Mouse (Mus musculus) fibroblast of lung, adult 2 months (primary cell): Measurements from ENCODE around the gene 6430628N08Rik.
A peak's percentile ranks its signal among the peaks of the same experiment; 100 is the strongest.

Experiments used
- DNase-seq: peaks from one replicate; pipeline ENCODE4 v3.0.0-alpha.2; 2011; ENCODE audit warnings: low read depth

6430628N08Rik gene

GRCm38 (mm10) chr4:115890553-115890952 is at the start of gene 6430628N08Rik:
TSS of gene 6430628N08Rik (plus strand) at chr4:115890665.
- no peak for DNase-seq

GRCm38 (mm10) chr4:115840842-115841241 is 49.6 kb upstream of the 6430628N08Rik start:
- no peak for DNase-seq

- peak; percentile 13 for DNase-seq
Observed at GRCm38 (mm10) chr4:115846656-115847055, 43.8 kb upstream of the 6430628N08Rik start.

GRCm38 (mm10) chr4:115847377-115847776 is 43.1 kb upstream of the 6430628N08Rik start:
- DNase-seq, result peak; percentile 28

GRCm38 (mm10) chr4:115848083-115848482 is 42.4 kb upstream of the 6430628N08Rik start:
- DNase-seq, result no peak

GRCm38 (mm10) chr4:115848990-115849677 is 41.3 kb upstream of the 6430628N08Rik start:
- no peak for DNase-seq

- DNase-seq, result no peak
Observed at GRCm38 (mm10) chr4:115850111-115850510, 40.4 kb upstream of the 6430628N08Rik start.

- no peak for DNase-seq
Observed at GRCm38 (mm10) chr4:115850631-115851030, 39.8 kb upstream of the 6430628N08Rik start.

- no peak for DNase-seq
Observed at GRCm38 (mm10) chr4:115851569-115851968, 38.9 kb upstream of the 6430628N08Rik start.

GRCm38 (mm10) chr4:115855100-115855499 is 35.4 kb upstream of the 6430628N08Rik start:
- DNase-seq, result no peak

- DNase-seq, result no peak
Observed at GRCm38 (mm10) chr4:115855609-115856008, 34.9 kb upstream of the 6430628N08Rik start.

- DNase-seq, result no peak
Observed at GRCm38 (mm10) chr4:115856282-115856681, 34.2 kb upstream of the 6430628N08Rik start.

GRCm38 (mm10) chr4:115857293-115857883 is 33.1 kb upstream of the 6430628N08Rik start:
- no peak for DNase-seq

- DNase-seq, result no peak
Observed at GRCm38 (mm10) chr4:115863352-115863751, 27.1 kb upstream of the 6430628N08Rik start.

- DNase-seq, result no peak
Observed at GRCm38 (mm10) chr4:115863880-115864279, 26.6 kb upstream of the 6430628N08Rik start.

GRCm38 (mm10) chr4:115869512-115870210 is 20.8 kb upstream of the 6430628N08Rik start:
- no peak for DNase-seq

GRCm38 (mm10) chr4:115873231-115873630 is 17.2 kb upstream of the 6430628N08Rik start:
- no peak for DNase-seq

GRCm38 (mm10) chr4:115878216-115878678 is 12.2 kb upstream of the 6430628N08Rik start:
- no peak for DNase-seq

GRCm38 (mm10) chr4:115878828-115879227 is 11.6 kb upstream of the 6430628N08Rik start:
- DNase-seq, result no peak

- DNase-seq, result no peak
Observed at GRCm38 (mm10) chr4:115881183-115881582, 9.3 kb upstream of the 6430628N08Rik start.

GRCm38 (mm10) chr4:115882195-115882594 is 8.3 kb upstream of the 6430628N08Rik start:
- DNase-seq, result no peak

- DNase-seq, result no peak
Observed at GRCm38 (mm10) chr4:115884022-115884421, 6.4 kb upstream of the 6430628N08Rik start, which contains the start of gene Kncn. TSS of gene Kncn (plus strand) at chr4:115884400.

- no peak for DNase-seq
Observed at GRCm38 (mm10) chr4:115885846-115886245, 4.6 kb upstream of the 6430628N08Rik start.
